Comparison of ENCODE assay signal across 8 mouse cellular contexts in genomic region chr2:72977272-72977671, GRCm38 (mm10). TPM values are rescaled to one million over a fixed set of nuclear protein-coding genes. Genes with fewer than 3 reads are reported as not detected.
DNase-seq lines count a peak whose midpoint lies in the region; ATAC-seq and TF ChIP-seq lines count a peak whose summit lies in the region.
"Had no signal": no experiment of that assay in that cellular context is flagged by ENCODE, and none has a peak within 500 bp of the region (broad histone marks: within the 10 kb centered on the region; RNA-seq: fewer than 3 reads in every experiment).

No protein-coding gene starts in this region.

- H3K4me3 ChIP-seq in megakaryocyte, embryonic 14.5 days (replicated peaks): peak overlapping the region; percentile 91
- H3K4me3 ChIP-seq in forebrain, embryonic 12.5 days (replicated peaks): peak overlapping the region; percentile 29
- H3K4me3 ChIP-seq in limb, embryonic 14.5 days (replicated peaks; ENCODE audit: low read length): peak overlapping the region; percentile 29
- 0 out of 2 replicates have a peak overlapping the region, but pooled peaks have one; percentile 12 for H3K4me3 ChIP-seq in stomach, postnatal 0 days (ENCODE audit: low read depth, low read length)

- no peak for DNase-seq in limb, embryonic 14.5 days (ENCODE audit: low spot score)
- no peak for DNase-seq in stomach, postnatal 0 days (ENCODE audit: low spot score)
- DNase-seq in left cerebral cortex, postnatal 4 days: no peak
- DNase-seq in testis, postnatal 14 days (ENCODE audit: low spot score): no peak
- DNase-seq: cerebellum, adult 18-20 months had no signal

- WGBS in forebrain, embryonic 12.5 days: 91% methylated on average over 1 of the region's 1 CpGs
- 74% methylated on average over 1 of the region's 1 CpGs for WGBS in limb, embryonic 14.5 days
- WGBS in stomach, postnatal 0 days: 46% methylated on average over 1 of the region's 1 CpGs

- peaks cover 24% of the 10 kb centered on the region for H3K36me3 ChIP-seq in megakaryocyte, embryonic 14.5 days (replicated peaks; ENCODE audit: low read length)
- no peaks in the 10 kb centered on the region for H3K36me3 ChIP-seq in forebrain, embryonic 12.5 days (replicated peaks)
- 0 out of 2 replicates have a peak, but pooled peaks cover 10% of the 10 kb centered on the region for H3K36me3 ChIP-seq in limb, embryonic 14.5 days (ENCODE audit: control insufficient read depth, insufficient read depth, low read length)
- H3K36me3 ChIP-seq in stomach, postnatal 0 days (ENCODE audit: control insufficient read depth, insufficient read depth, low read length): no peaks in the 10 kb centered on the region

- no peak for ATAC-seq in megakaryocyte, adult 5-6 weeks (ENCODE audit: poor library complexity, severe bottlenecking)
- ATAC-seq in forebrain, embryonic 12.5 days (ENCODE audit: low FRiP score): no peak
- ATAC-seq in limb, embryonic 14.5 days (ENCODE audit: low FRiP score, low read depth): no peak
- ATAC-seq in stomach, postnatal 0 days (ENCODE audit: low FRiP score, low TSS enrichment): no peak

- no peak for TF ChIP-seq POLR2A in limb, embryonic 14.5 days (IDR thresholded peaks at IDR 0.05; ENCODE audit: borderline replicate concordance, extremely low read depth, insufficient read depth, insufficient read length)

- no peaks in the 10 kb centered on the region for H3K9me3 ChIP-seq in megakaryocyte, embryonic 14.5 days
- H3K9me3 ChIP-seq in forebrain, embryonic 12.5 days: no peaks in the 10 kb centered on the region
- H3K9me3 ChIP-seq in limb, embryonic 14.5 days (ENCODE audit: control insufficient read depth, low read length): no peaks in the 10 kb centered on the region
- H3K9me3 ChIP-seq in stomach, postnatal 0 days (ENCODE audit: control insufficient read depth, low read length): no peaks in the 10 kb centered on the region

- no peak overlapping the region for H3K9ac ChIP-seq in forebrain, embryonic 12.5 days
- H3K9ac ChIP-seq in limb, embryonic 14.5 days (ENCODE audit: low read depth, low read length, severe bottlenecking): no peak overlapping the region
- H3K9ac ChIP-seq in stomach, postnatal 0 days (ENCODE audit: low read length): no peak overlapping the region

- no peak for TF ChIP-seq CTCF in stomach, postnatal 0 days (IDR thresholded peaks at IDR 0.05; ENCODE audit: low read depth)

- intact Hi-C loops in left cerebral cortex, postnatal 4 days (cut with DNase I): loop anchor here (10.0 kb wide), 1 partner anchor 462 kb away; no protein-coding TSS in a partner anchor

- no peaks in the 10 kb centered on the region for H3K27me3 ChIP-seq in megakaryocyte, embryonic 14.5 days (replicated peaks)
- no peaks in the 10 kb centered on the region for H3K27me3 ChIP-seq in forebrain, embryonic 12.5 days
- no peaks in the 10 kb centered on the region for H3K27me3 ChIP-seq in limb, embryonic 14.5 days (ENCODE audit: control insufficient read depth, insufficient read depth, low read length)
- H3K27me3 ChIP-seq in stomach, postnatal 0 days (ENCODE audit: control insufficient read depth, insufficient read depth, low read length): no peaks in the 10 kb centered on the region

- no peak for TF ChIP-seq EP300 in stomach, postnatal 0 days (optimal IDR thresholded peaks at IDR 0.05)

- H3K4me1 ChIP-seq in megakaryocyte, embryonic 14.5 days: peaks cover 30% of the 10 kb centered on the region
- H3K4me1 ChIP-seq in forebrain, embryonic 12.5 days: peaks cover 30% of the 10 kb centered on the region
- peaks cover 20% of the 10 kb centered on the region for H3K4me1 ChIP-seq in limb, embryonic 14.5 days (ENCODE audit: control insufficient read depth, insufficient read depth, low read length)
- no peaks in the 10 kb centered on the region for H3K4me1 ChIP-seq in stomach, postnatal 0 days (replicated peaks; ENCODE audit: control insufficient read depth, insufficient read depth)

- no peak overlapping the region for H3K27ac ChIP-seq in forebrain, embryonic 12.5 days
- H3K27ac ChIP-seq in limb, embryonic 14.5 days (replicated peaks; ENCODE audit: low read depth, low read length): no peak overlapping the region
- H3K27ac ChIP-seq in stomach, postnatal 0 days (replicated peaks): no peak overlapping the region

- peak overlapping the region; percentile 51 for H3K4me2 ChIP-seq in forebrain, embryonic 12.5 days
- peak overlapping the region; percentile 51 for H3K4me2 ChIP-seq in limb, embryonic 14.5 days (replicated peaks; ENCODE audit: low read depth, low read length, severe bottlenecking)
- H3K4me2 ChIP-seq in stomach, postnatal 0 days (replicated peaks; ENCODE audit: low read depth): peak overlapping the region; percentile 44; the same call in 1 of the 2 replicates

RNA-seq across cellular contexts. Expression of gene Sp3, which starts 3.0 kb away (rescaled TPM):
- polyA plus RNA-seq in megakaryocyte, embryonic 14.5 days (2012; ENCODE audit: insufficient read depth, low replicate concordance): 2.3 and 2.5 TPM in 2 replicates
- total RNA-seq in megakaryocyte, adult 5-6 weeks (2015): 196 and 198 TPM in 2 replicates
- 220 and 269 TPM in 2 replicates for total RNA-seq in megakaryocyte, adult 5-6 weeks (2017)
- 77.9 and 81.8 TPM in 2 replicates for polyA plus RNA-seq in forebrain, embryonic 12.5 days (2016; fragmentation: Nextera tagmentation; extraction: Ambion mirVana)
- polyA plus RNA-seq in limb, embryonic 14.5 days (2012; rRNA removed): 40.3 and 42.4 TPM in 2 replicates
- polyA plus RNA-seq in limb, embryonic 14.5 days (2014; fragmentation: Nextera tagmentation; extraction: Ambion mirVana): 70.1 and 75.2 TPM in 2 replicates
- polyA plus RNA-seq in stomach, postnatal 0 days (2015; fragmentation: Nextera tagmentation; extraction: Ambion mirVana): 24.3 and 25.7 TPM in 2 replicates
- total RNA-seq in left cerebral cortex, postnatal 4 days (2021): 10 to 100 TPM; 64.1 to 65.7 TPM

RNA-seq across cellular contexts. Expression of gene Gm11084, which starts 9.2 kb away (rescaled TPM):
- not detected in 2 replicates for polyA plus RNA-seq in megakaryocyte, embryonic 14.5 days (2012; ENCODE audit: insufficient read depth, low replicate concordance)
- total RNA-seq in megakaryocyte, adult 5-6 weeks (2015): not detected in 2 replicates
- total RNA-seq in megakaryocyte, adult 5-6 weeks (2017): not detected in 2 replicates
- polyA plus RNA-seq in forebrain, embryonic 12.5 days (2016; fragmentation: Nextera tagmentation; extraction: Ambion mirVana): not detected in 2 replicates
- polyA plus RNA-seq in limb, embryonic 14.5 days (2012; rRNA removed): not detected in 2 replicates
- not detected in 2 replicates for polyA plus RNA-seq in limb, embryonic 14.5 days (2014; fragmentation: Nextera tagmentation; extraction: Ambion mirVana)
- polyA plus RNA-seq in stomach, postnatal 0 days (2015; fragmentation: Nextera tagmentation; extraction: Ambion mirVana): not detected in 2 replicates
- total RNA-seq in left cerebral cortex, postnatal 4 days (2021): not detected

Comparison
In these comparisons a context has a peak if more than half of its experiments do, and no peak if none do; other contexts are left out.
1. H3K4me3 ChIP-seq: peak in every context shown above with its lines; median percentile 91 in megakaryocyte, embryonic 14.5 days; 29 in forebrain, embryonic 12.5 days; 29 in limb, embryonic 14.5 days; 12 in stomach, postnatal 0 days.